Mouse (Mus musculus) MEL-GATA-1-ER (cell line): ENCODE measurements at regions not wholly inside any gene's neighbourhood (a gene's known extent, or its start where the extent isn't known, plus 50 kb on each side); places are given as distances from the start of the nearest gene placed in this dataset.
A peak's percentile ranks its signal among the peaks of the same experiment; 100 is the strongest.

Experiments
- DNase-seq: peaks from one replicate; pipeline ENCODE4 v3.0.0-alpha.2; 2012; ENCODE audit warnings: low read depth; ENCODE audit errors: extremely low read depth

GRCm38 (mm10) chr10:98558560-98558959 lies 355.6 kb upstream of the Atp2b1 start:
- DNase-seq, result no peak

- DNase-seq, result no peak
These were observed 351.8 kb upstream of the Atp2b1 start for GRCm38 (mm10) chr10:98562297-98562912.

- no peak for DNase-seq
These were observed 341.2 kb upstream of the Atp2b1 start for GRCm38 (mm10) chr10:98572782-98573536.

- DNase-seq, result no peak
These were observed 337.2 kb upstream of the Atp2b1 start for GRCm38 (mm10) chr10:98577040-98577439.

GRCm38 (mm10) chr10:98584776-98585175 lies 329.4 kb upstream of the Atp2b1 start:
- DNase-seq, result no peak

GRCm38 (mm10) chr10:98589726-98590125 lies 324.5 kb upstream of the Atp2b1 start:
- no peak for DNase-seq

GRCm38 (mm10) chr10:98592154-98592553 lies 322.1 kb upstream of the Atp2b1 start:
- DNase-seq, result no peak

- no peak for DNase-seq
These were observed 320.3 kb upstream of the Atp2b1 start for GRCm38 (mm10) chr10:98593910-98594309.

GRCm38 (mm10) chr10:98608221-98608941 lies 305.8 kb upstream of the Atp2b1 start:
- DNase-seq, result no peak

GRCm38 (mm10) chr10:98610708-98611107 lies 303.5 kb upstream of the Atp2b1 start:
- no peak for DNase-seq

GRCm38 (mm10) chr10:98611707-98612360 lies 302.4 kb upstream of the Atp2b1 start:
- no peak for DNase-seq

- DNase-seq, result no peak
These were observed 295.3 kb upstream of the Atp2b1 start for GRCm38 (mm10) chr10:98618736-98619525.

GRCm38 (mm10) chr10:98624103-98624502 lies 290.1 kb upstream of the Atp2b1 start:
- peak; percentile 21 for DNase-seq

- peak; percentile 50 for DNase-seq
These were observed 289.4 kb upstream of the Atp2b1 start for GRCm38 (mm10) chr10:98624681-98625321.

- DNase-seq, result no peak
These were observed 286.0 kb upstream of the Atp2b1 start for GRCm38 (mm10) chr10:98628191-98628590.

- no peak for DNase-seq
These were observed 285.0 kb upstream of the Atp2b1 start for GRCm38 (mm10) chr10:98629248-98629647.

GRCm38 (mm10) chr10:98637759-98638611 lies 276.2 kb upstream of the Atp2b1 start:
- DNase-seq, result no peak

GRCm38 (mm10) chr10:98645681-98646122 lies 268.5 kb upstream of the Atp2b1 start:
- DNase-seq, result no peak

GRCm38 (mm10) chr10:98646311-98646999 lies 267.8 kb upstream of the Atp2b1 start:
- DNase-seq, result no peak
